Mouse (Mus musculus) thymus, postnatal 36 days (tissue): Measurements from ENCODE around the gene Trnt1.

Experiments used
- DNase-seq, 2 experiments: peaks; one replicate each; pipeline ENCODE4 v3.0.0; 2022; ENCODE audit warnings: mixed read lengths in 2 of 2

Gene Trnt1

GRCm38 (mm10) chr6:106791429-106791828 lies 22.5 kb downstream of the Trnt1 start:
- DNase-seq, result no peak

- no peak for DNase-seq
Observed at GRCm38 (mm10) chr6:106792486-106792885, 23.6 kb downstream of the Trnt1 start.

- no peak for DNase-seq
Observed at GRCm38 (mm10) chr6:106793088-106793487, 24.2 kb downstream of the Trnt1 start.

- DNase-seq, result no peak
Observed at GRCm38 (mm10) chr6:106793621-106794020, 24.7 kb downstream of the Trnt1 start.

- peak; percentile 24 to 36 for DNase-seq
Observed at GRCm38 (mm10) chr6:106794094-106794814, 25.3 kb downstream of the Trnt1 start.

- DNase-seq, result peak; percentile 90 to 91
Observed at GRCm38 (mm10) chr6:106799333-106800226, 30.7 kb downstream of the Trnt1 start, which contains the start of gene Crbn. Crbn (minus strand) TSS chr6:106800077.

- no peak for DNase-seq
Observed at GRCm38 (mm10) chr6:106800227-106800557, 31.3 kb downstream of the Trnt1 start.

GRCm38 (mm10) chr6:106804904-106805303 lies 36.0 kb downstream of the Trnt1 start:
- DNase-seq, result no peak

- DNase-seq, result no peak
Observed at GRCm38 (mm10) chr6:106809161-106809560, 40.2 kb downstream of the Trnt1 start.

- no peak for DNase-seq
Observed at GRCm38 (mm10) chr6:106810686-106811085, 41.8 kb downstream of the Trnt1 start.

GRCm38 (mm10) chr6:106819246-106819645 lies 50.3 kb downstream of the Trnt1 start:
- DNase-seq, result no peak

GRCm38 (mm10) chr6:106819906-106820305 lies 51.0 kb downstream of the Trnt1 start:
- DNase-seq, result no peak

GRCm38 (mm10) chr6:106820566-106820965 lies 51.6 kb downstream of the Trnt1 start:
- DNase-seq, result no peak

GRCm38 (mm10) chr6:106822329-106822728 lies 53.4 kb downstream of the Trnt1 start:
- no peak for DNase-seq
